Mouse (Mus musculus) lung, postnatal 14 days (tissue): ENCODE data around the gene Dlg1.
A peak's percentile ranks its signal among the peaks of the same experiment; 100 is the strongest.

ENCODE experiments used
- DNase-seq: peaks from one replicate; pipeline ENCODE4 v3.0.0; 2021

Gene Dlg1

GRCm38 (mm10) chr16:31865242-31865641 is 202.0 kb downstream of the Dlg1 start:
- DNase-seq: no peak

GRCm38 (mm10) chr16:31866911-31867310 is 203.7 kb downstream of the Dlg1 start:
- no peak for DNase-seq

GRCm38 (mm10) chr16:31867736-31868135 is 204.5 kb downstream of the Dlg1 start:
- no peak for DNase-seq

- DNase-seq: no peak
Observed at GRCm38 (mm10) chr16:31873721-31874120, 210.5 kb downstream of the Dlg1 start.

- no peak for DNase-seq
Observed at GRCm38 (mm10) chr16:31875391-31875790, 212.1 kb downstream of the Dlg1 start.

GRCm38 (mm10) chr16:31876386-31876785 is 213.1 kb downstream of the Dlg1 start:
- no peak for DNase-seq

GRCm38 (mm10) chr16:31878052-31878451 is 214.8 kb downstream of the Dlg1 start:
- no peak for DNase-seq

- peak; percentile 82 for DNase-seq
Observed at GRCm38 (mm10) chr16:31878573-31879257, 215.5 kb downstream of the Dlg1 start, which contains the start of gene Meltf. Gene Meltf, plus strand, starts transcription at chr16:31878810.

- no peak for DNase-seq
Observed at GRCm38 (mm10) chr16:31880146-31880840, 217.1 kb downstream of the Dlg1 start.

GRCm38 (mm10) chr16:31882381-31882908 is 219.2 kb downstream of the Dlg1 start:
- DNase-seq: no peak

- DNase-seq: peak; percentile 27
Observed at GRCm38 (mm10) chr16:31883302-31883701, 220.1 kb downstream of the Dlg1 start.

GRCm38 (mm10) chr16:31883902-31884301 is 220.7 kb downstream of the Dlg1 start:
- no peak for DNase-seq

- no peak for DNase-seq
Observed at GRCm38 (mm10) chr16:31890907-31891306, 227.7 kb downstream of the Dlg1 start.

GRCm38 (mm10) chr16:31893396-31894141 is 230.3 kb downstream of the Dlg1 start:
- no peak for DNase-seq

GRCm38 (mm10) chr16:31896971-31897774 is 233.9 kb downstream of the Dlg1 start:
- peak; percentile 28 for DNase-seq

GRCm38 (mm10) chr16:31898546-31899326 is 235.5 kb downstream of the Dlg1 start:
- no peak for DNase-seq

- no peak for DNase-seq
Observed at GRCm38 (mm10) chr16:31901886-31902285, 238.6 kb downstream of the Dlg1 start.

- no peak for DNase-seq
Observed at GRCm38 (mm10) chr16:31903239-31903638, 240.0 kb downstream of the Dlg1 start.

- no peak for DNase-seq
Observed at GRCm38 (mm10) chr16:31905331-31905730, 242.1 kb downstream of the Dlg1 start.

GRCm38 (mm10) chr16:31905891-31906825 is 242.9 kb downstream of the Dlg1 start:
- no peak for DNase-seq

- peak; percentile 44 for DNase-seq
Observed at GRCm38 (mm10) chr16:31906896-31907295, 243.7 kb downstream of the Dlg1 start.
